Comparison of ENCODE assay signal across 8 mouse cellular contexts in genomic region chr9:15708979-15709598, GRCm38 (mm10). TPM values are rescaled to one million over a fixed set of nuclear protein-coding genes. Genes with fewer than 3 reads are reported as not detected.
DNase-seq lines count a peak whose midpoint lies in the region; ATAC-seq and TF ChIP-seq lines count a peak whose summit lies in the region.

No protein-coding gene starts in this region.

- ATAC-seq in lung, postnatal 0 days, result peak; percentile 49
- ATAC-seq in stomach, embryonic 16.5 days (ENCODE audit: insufficient read depth, low FRiP score), result peak; percentile 62

- H3K4me1 ChIP-seq in hindbrain, embryonic 10.5 days (replicated peaks), result peaks cover 27% of the 10 kb centered on the region
- 0 out of 2 replicates have a peak, but pooled peaks cover 5% of the 10 kb centered on the region for H3K4me1 ChIP-seq in lung, postnatal 0 days (ENCODE audit: insufficient read depth, low read depth, low read length)
- H3K4me1 ChIP-seq in stomach, embryonic 16.5 days (ENCODE audit: control insufficient read depth, insufficient read depth, low read length), result no peaks in the 10 kb centered on the region

- H3K4me3 ChIP-seq in hindbrain, embryonic 10.5 days, result peak overlapping the region; percentile 85
- peak overlapping the region; percentile 75 for H3K4me3 ChIP-seq in lung, postnatal 0 days (ENCODE audit: low read depth, low read length)
- peak overlapping the region; percentile 75 for H3K4me3 ChIP-seq in stomach, embryonic 16.5 days (replicated peaks; ENCODE audit: low read length)

- H3K9ac ChIP-seq in lung, postnatal 0 days (replicated peaks; ENCODE audit: low read depth), result peak overlapping the region; percentile 66
- peak overlapping the region; percentile 89 for H3K9ac ChIP-seq in stomach, embryonic 16.5 days (ENCODE audit: low read length)

- peak; percentile 87 for TF ChIP-seq EP300 in lung, postnatal 0 days (IDR thresholded peaks at IDR 0.05)

- no peak for TF ChIP-seq CTCF in brain, embryonic 14.5 days (IDR thresholded peaks at IDR 0.05; ENCODE audit: borderline replicate concordance, extremely low read depth, insufficient read depth, insufficient read length)
- TF ChIP-seq CTCF in lung, postnatal 0 days (IDR thresholded peaks at IDR 0.05), result peak; percentile 22

- H3K4me2 ChIP-seq in lung, postnatal 0 days (replicated peaks; ENCODE audit: low read depth, low read length), result peak overlapping the region; percentile 79
- H3K4me2 ChIP-seq in stomach, embryonic 16.5 days (ENCODE audit: low read depth, low read length), result peak overlapping the region; percentile 85

- H3K9me3 ChIP-seq in hindbrain, embryonic 10.5 days, result no peaks in the 10 kb centered on the region
- no peaks in the 10 kb centered on the region for H3K9me3 ChIP-seq in lung, postnatal 0 days (ENCODE audit: low read length)
- H3K9me3 ChIP-seq in stomach, embryonic 16.5 days (replicated peaks; ENCODE audit: control insufficient read depth, low read length), result no peaks in the 10 kb centered on the region

- H3K36me3 ChIP-seq in hindbrain, embryonic 10.5 days, result no peaks in the 10 kb centered on the region
- H3K36me3 ChIP-seq in lung, postnatal 0 days (ENCODE audit: insufficient read depth, low read length), result no peaks in the 10 kb centered on the region
- no peaks in the 10 kb centered on the region for H3K36me3 ChIP-seq in stomach, embryonic 16.5 days (ENCODE audit: control insufficient read depth, insufficient read depth, low read length)

- WGBS in hindbrain, embryonic 10.5 days, result 15% methylated on average over 14 of the region's 14 CpGs
- 11% methylated on average over 14 of the region's 14 CpGs for WGBS in lung, postnatal 0 days
- WGBS in stomach, embryonic 16.5 days, result 15% methylated on average over 14 of the region's 14 CpGs

- TF ChIP-seq POLR2A in brain, embryonic 14.5 days (IDR thresholded peaks at IDR 0.05; ENCODE audit: borderline replicate concordance, extremely low read depth, insufficient read depth, insufficient read length, poor library complexity, severe bottlenecking), result no peak

- DNase-seq in layer of hippocampus, adult 9-11 months, result peak; percentile 19
- no peak for DNase-seq in layer of hippocampus, postnatal 25 days (ENCODE audit: extremely low spot score in 1 of 2, low spot score in 1 of 2)
- DNase-seq in brain, embryonic 14.5 days (ENCODE audit: low read depth), result peak; percentile 54
- no peak for DNase-seq in hindbrain, embryonic 10.5 days (ENCODE audit: low spot score)
- DNase-seq in lung, postnatal 0 days (ENCODE audit: low spot score), result peak; percentile 66
- DNase-seq in kidney, adult 11 months, result no peak
- DNase-seq in left cerebral cortex, adult 18-20 months (ENCODE audit: low spot score in 2 of 2), result no peak

- H3K27me3 ChIP-seq in hindbrain, embryonic 10.5 days (ENCODE audit: insufficient read depth, poor library complexity, severe bottlenecking), result peaks cover 14% of the 10 kb centered on the region
- H3K27me3 ChIP-seq in lung, postnatal 0 days (replicated peaks; ENCODE audit: insufficient read depth, low read length), result no peaks in the 10 kb centered on the region
- H3K27me3 ChIP-seq in stomach, embryonic 16.5 days (ENCODE audit: control insufficient read depth, insufficient read depth, low read length), result no peaks in the 10 kb centered on the region

- peak overlapping the region; percentile 96 for H3K27ac ChIP-seq in hindbrain, embryonic 10.5 days
- H3K27ac ChIP-seq in lung, postnatal 0 days (ENCODE audit: low read length), result peak overlapping the region; percentile 70
- H3K27ac ChIP-seq in stomach, embryonic 16.5 days (ENCODE audit: low read length), result peak overlapping the region; percentile 73

RNA-seq across cellular contexts. Expression of gene Slc36a4, which starts 0.4 kb away (rescaled TPM):
- total RNA-seq in layer of hippocampus, postnatal 25 days (2021), result 10 to 100 TPM; 44.2 to 46.1 TPM
- polyA plus RNA-seq in brain, embryonic 14.5 days (2012; rRNA removed), result 27.4 and 29.7 TPM in 2 replicates
- polyA plus RNA-seq in hindbrain, embryonic 10.5 days (2016; fragmentation: Nextera tagmentation; extraction: Ambion mirVana), result 11.3 and 12.4 TPM in 2 replicates
- 8.6 and 11.2 TPM in 2 replicates for polyA plus RNA-seq in lung, postnatal 0 days (2015; fragmentation: Nextera tagmentation; extraction: Ambion mirVana)
- polyA plus RNA-seq in stomach, embryonic 16.5 days (2015; fragmentation: Nextera tagmentation; extraction: Ambion mirVana), result 10.6 and 11.8 TPM in 2 replicates
- total RNA-seq in left cerebral cortex, adult 18-20 months (2021), result 10 to 100 TPM; 48.9 to 49.5 TPM

Comparison
In these comparisons a context has a peak if more than half of its experiments do, and no peak if none do; other contexts are left out.
1. DNase-seq: peak in layer of hippocampus, adult 9-11 months (single experiment), brain, embryonic 14.5 days (single experiment) and lung, postnatal 0 days (single experiment); none in layer of hippocampus, postnatal 25 days (0 of 2), hindbrain, embryonic 10.5 days (single experiment), kidney, adult 11 months (single experiment) and left cerebral cortex, adult 18-20 months (0 of 2).
2. Peak in every context shown above with its lines, with median percentiles within 50 percentile points of each other: H3K27ac ChIP-seq and H3K4me3 ChIP-seq.